Mouse (Mus musculus) regulatory T cell (primary cell): ENCODE results near the gene Tcea3.

Experiments
- in situ Hi-C: fragments of 300-600 bp; cut with MboI, MseI; formaldehyde crosslinking; loops from one replicate; pipeline ENCODE4 v1.15.1; 2025; ENCODE audit warnings: high pct_unique_total_duplicates

Tcea3 gene

DNA sequence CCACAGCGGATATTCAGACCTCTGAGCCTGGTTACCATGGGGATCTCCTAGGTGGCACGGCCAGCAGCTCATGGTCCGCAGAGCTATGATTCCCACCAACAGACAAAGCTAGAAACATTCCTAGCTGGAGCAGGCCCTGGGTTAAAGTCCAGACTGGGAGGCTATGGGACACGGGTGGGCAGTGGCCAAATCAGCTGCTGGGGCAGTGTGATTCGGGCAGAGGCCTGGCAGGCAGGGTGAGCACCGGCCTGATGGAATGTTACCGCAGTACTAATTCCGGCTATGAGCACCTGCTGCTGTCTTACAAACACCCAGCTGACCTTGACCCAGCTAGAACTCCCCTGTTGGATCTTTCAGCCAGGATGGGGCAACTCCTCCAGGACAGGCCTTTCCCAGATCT lies 23.1 kb downstream of the Tcea3 start:
- in situ Hi-C loops: no loop called here

DNA sequence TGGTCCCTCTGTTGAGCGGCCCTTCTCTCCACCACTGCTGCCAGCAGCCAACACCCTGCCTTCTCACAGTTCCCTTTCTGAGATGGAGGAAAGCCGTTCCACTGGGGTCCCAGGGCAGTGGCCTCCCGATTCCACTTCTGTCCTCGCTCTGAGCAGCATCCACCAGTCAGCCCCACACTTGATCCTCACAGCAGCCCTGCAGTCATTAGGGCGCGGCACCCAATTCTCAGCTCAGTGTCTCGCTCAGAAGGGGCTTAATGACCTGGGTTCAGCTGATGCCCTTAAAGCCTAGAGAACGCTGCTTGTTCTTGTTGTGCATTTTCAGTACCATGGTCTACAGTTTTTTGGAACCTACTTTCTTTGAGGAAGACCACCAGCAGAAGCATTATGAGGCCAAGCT lies 33.6 kb downstream of the Tcea3 start:
- in situ Hi-C loops: no loop called here

DNA sequence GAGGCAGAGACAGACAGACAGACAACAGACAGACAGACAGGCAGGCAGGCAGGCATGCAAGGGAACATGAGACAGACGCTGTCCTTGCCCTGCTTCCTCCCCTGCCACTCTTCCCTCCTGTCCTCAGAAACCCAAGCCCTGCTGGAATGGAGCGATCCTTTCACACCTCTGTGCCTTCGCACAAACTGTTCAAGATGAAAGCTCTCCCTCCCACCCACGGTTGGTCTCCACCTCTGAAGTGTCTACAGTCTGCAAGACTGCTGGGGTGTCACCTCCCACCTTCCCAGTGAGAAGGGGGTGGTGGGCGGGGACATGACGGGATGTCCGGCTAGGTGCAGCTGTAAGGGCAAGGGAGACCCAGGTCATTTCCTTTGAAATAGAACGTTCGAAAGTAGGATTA lies 34.1 kb downstream of the Tcea3 start:
- in situ Hi-C loops: no loop called here

DNA sequence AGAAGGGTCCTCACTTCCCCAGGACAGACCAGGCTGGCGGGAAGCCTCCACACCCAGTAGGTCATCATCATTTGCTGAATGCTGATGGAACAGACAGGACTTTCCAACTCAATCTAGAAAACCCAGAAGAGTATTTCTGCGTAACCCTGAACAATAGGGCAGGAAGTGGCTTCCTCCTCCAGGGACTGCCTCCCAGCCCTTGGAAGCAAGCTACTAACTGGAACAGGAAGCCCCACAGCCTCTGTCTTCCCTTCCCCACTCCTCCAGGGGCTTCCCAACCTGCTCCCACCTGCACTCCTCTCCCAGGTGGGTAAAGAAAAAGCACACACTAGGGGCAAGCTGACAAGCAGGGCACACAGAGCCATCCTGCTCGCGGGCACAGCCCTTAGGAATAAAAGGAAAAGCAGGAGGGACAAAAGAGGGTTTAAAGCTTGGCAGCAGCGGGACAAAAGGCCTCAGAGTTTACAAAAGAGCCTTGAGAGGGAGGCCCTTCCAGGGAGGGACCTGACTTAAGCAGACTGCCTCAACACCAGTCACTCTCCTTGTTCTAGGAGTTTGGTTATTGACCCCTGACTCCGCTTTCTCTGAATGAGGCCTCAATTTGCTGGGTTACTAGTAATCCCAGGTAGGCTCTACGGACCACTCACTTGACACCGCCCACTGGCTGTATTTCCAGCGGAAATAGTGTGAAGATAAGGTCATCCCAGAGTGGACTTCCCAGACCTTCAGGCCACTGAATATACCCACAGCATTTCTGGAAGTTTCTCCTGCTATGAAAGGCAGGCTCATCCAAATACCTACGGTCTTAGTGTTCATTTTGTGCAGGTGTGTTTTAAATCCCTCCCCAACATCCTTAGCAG lies 35.3 kb downstream of the Tcea3 start:
- in situ Hi-C loops: no loop called here

DNA sequence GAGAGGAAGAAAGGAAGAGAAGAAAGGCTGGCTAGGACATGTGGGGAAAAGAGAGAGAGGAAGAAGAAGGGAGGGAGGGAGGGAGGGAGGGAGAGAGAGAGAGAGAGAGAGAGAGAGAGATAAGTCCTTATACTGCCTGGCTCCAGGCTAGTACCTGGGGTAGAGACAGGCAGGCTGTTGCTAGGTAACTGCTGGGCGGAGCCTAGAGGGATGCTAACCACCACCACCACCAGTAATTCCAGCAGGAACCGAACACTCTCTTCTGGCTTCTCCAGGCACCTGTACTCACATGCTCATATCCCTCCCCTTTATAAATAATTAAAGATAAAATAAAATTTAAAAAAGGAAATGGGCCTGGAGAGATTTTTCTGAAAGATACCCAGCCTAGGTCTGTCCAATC lies 36.3 kb downstream of the Tcea3 start:
- in situ Hi-C loops: no loop called here

DNA sequence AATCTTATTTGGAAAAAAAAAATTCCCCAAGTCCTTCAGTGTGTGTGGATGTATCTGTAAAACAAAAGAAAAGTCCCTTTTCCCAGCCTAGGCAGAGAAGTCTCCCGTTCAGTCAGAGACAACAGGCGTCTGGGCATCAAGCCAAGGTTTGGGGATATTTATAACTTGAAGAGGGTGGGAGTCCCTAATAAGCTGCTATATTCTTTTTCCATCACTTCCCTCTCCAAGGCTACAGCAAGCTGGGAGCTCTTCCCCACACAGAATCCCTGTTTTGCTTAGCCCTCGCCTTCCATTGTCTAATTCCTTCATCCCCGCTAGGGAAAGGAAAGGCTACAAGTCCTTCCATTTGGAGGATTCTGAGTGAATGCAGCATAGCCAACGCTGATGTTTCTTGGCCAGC lies 36.9 kb downstream of the Tcea3 start, which contains the start of gene Zfp46:
Zfp46 (plus strand) TSS at position 229 of the 400 bp plus-strand sequence.
- in situ Hi-C loops: no loop called here

DNA sequence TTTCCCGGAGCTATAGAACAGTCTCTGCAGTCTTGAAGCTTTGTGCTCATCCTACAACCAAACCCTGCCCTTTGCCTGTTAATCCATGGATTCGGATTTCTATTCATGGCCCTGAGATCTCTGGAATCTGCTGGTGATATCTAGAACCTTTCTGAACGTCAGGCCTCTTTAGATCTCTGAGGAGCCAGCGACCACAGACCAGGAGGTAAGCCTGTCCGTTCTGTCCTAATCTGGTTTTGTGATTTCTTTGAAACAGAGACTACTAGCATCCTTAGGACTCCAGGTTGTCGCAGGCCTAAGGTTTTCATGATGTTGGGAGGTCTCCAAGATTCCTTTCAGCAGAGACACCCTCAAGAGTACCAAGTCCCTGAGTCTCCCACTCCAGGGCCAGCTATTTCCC lies 37.4 kb downstream of the Tcea3 start:
- in situ Hi-C loops: no loop called here

DNA sequence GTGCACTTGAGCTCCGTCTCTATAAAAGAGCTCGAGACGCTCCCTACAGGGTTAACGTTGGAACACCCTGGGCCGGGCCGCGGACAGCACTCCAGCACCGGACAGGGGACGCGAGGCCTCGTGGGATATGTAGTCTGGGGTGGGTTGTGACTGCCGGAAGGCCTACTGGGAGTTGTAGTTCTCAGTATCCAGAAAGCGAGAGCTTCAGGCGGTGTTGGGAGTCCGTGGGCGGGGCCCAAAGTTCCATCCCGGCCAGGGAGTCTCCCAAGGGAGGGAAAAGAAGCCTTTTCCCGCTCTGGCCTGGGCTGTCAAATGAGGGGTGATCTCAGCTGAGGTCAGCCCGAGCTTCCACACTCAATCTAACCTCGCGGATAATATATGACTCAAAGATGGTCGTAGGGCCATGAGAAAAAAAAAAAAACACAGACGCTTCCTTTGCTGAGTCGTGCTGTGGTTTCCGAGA lies 37.9 kb downstream of the Tcea3 start:
- in situ Hi-C loops: no loop called here

DNA sequence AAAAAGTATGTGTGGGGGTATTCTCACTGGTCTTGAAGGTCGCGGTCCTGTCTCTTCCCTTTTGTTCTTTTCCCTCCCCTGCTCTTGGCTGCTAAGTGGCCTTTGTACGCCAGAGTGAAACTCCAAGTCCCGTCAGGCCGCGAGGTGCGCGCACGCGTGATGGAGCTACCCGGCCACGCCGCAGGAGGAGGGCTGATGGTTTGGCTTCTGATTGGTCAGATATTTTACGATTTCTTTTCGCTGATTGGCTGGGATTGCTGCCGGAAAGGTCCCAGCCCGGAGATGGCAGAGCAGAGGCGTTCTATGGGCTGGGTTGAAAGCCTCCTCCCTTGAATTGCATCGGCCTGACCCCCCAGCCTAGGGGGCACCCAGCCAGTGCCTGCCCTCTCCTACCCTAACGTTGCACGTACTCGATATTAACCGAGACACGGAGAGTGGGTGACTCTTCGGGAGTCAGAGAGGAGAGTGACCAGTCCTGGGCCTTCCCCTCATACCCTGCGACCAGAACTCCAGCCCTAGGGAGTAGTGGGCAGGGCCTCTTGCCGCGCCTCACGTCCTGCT lies 38.4 kb downstream of the Tcea3 start:
- in situ Hi-C loops: no loop called here

DNA sequence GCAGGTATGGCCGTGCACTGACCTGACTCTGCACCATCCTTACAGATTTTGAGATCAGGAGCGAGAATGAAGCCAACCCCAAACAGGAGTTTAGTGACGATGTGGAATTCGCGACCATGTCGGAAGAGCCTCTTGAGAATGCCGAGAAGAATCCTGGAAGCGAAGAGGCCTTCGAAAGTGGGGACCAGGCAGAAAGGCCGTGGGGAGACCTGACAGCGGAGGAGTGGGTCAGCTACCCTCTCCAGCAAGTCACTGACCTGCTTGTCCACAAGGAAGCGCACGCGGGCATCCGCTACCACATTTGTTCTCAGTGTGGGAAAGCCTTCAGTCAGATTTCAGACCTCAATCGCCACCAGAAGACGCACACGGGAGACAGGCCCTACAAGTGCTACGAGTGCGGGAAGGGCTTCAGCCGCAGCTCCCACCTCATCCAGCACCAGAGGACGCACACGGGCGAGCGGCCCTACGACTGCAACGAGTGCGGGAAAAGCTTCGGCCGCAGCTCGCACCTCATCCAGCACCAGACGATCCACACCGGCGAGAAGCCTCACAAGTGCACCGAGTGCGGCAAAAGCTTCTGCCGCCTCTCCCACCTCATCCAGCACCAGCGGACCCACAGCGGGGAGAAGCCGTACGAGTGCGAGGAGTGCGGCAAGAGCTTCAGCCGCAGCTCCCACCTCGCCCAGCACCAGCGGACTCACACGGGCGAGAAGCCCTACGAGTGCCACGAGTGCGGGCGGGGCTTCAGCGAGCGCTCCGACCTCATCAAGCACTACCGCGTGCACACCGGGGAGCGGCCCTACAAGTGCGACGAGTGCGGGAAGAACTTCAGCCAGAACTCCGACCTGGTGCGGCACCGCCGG lies 42.6 kb downstream of the Tcea3 start:
- in situ Hi-C loops: no loop called here

DNA sequence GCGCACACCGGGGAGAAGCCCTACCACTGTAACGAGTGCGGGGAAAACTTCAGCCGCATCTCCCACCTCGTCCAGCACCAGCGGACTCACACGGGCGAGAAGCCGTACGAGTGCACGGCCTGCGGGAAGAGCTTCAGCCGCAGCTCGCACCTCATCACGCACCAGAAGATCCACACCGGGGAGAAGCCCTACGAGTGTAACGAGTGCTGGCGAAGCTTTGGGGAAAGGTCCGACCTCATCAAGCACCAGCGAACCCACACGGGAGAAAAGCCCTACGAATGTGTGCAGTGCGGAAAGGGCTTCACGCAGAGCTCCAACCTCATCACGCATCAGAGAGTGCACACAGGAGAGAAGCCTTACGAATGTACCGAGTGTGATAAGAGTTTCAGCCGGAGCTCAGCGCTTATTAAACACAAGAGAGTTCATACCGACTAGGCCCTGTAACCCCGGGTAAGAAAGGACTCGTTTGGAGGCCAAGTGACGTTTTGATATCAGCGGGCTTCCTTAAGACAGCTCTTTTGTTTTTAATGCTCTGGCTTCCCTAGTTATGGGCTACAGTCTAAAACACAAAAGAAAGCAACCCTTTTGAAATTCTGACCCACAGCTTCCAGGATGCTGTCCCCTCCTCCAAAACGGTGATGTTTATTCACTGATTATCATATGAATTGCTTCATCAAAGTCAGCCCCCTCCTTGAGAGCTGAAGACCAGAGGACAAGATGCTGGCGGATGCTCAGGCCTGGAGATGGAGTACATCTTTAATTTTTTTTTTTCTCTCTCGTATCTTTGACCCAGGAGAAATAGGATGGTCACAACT lies 43.5 kb downstream of the Tcea3 start:
- in situ Hi-C loops: no loop called here

DNA sequence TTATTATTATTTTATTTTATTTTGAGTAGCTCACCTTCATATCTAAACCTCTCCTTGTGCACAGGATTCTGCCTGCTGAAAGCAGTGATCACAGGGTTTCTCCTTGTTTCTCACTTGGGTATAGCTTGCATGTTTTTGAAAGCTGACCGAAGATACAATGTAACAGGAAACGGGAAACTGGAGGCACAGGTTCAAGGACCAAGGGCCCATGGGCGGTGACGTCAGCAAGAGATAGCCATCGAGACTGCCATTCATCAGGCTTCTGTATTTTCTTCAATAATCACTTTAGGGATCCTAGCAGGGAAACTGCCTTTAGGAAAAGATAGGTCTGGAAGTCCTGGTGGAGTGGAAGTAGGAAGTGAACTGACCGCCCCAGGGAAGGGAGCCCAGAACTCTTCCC lies 44.2 kb downstream of the Tcea3 start:
- in situ Hi-C loops: no loop called here

DNA sequence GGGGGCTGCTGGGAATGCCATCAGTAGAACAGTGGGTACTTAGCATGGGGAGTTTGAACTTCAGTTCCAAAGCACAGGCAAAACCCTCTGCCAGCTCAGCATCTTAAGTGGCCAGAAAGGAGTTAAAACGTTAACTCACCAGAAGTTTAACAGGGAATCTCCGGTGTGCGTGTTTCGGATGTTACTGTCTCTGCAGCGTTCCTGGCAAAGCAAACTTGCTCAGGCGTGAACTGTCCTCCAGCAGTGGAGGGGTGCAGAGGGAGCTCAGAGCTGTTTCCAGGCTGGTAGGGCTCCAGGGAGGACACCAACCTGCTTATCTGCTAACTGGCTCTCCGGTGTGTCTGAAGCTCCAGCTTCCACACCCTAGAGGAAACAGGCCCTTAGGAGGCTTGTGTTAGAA lies 48.4 kb downstream of the Tcea3 start:
- in situ Hi-C loops: loop anchor here (5.0 kb wide), 1 partner anchor 79 kb away; no protein-coding TSS in a partner anchor

DNA sequence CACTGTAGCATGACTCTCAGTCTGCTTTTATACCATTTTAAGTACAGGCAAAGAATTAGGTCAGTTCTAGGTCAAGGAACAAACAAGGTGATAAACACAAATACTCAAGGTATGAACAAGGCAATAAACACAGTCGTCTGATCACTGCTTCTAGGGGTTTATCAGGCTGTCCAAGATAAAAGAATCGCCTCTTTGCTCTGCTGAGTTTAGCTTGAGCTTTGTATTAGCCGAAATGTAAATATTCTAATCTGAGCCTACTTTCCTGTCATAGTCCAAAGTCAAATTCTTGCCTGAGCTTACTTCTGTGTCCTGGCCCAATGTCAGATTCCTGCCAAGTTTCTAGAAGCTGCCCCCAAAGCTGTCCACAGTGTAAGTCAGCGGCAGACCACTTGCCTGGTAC lies 54.9 kb downstream of the Tcea3 start:
- in situ Hi-C loops: no loop called here

DNA sequence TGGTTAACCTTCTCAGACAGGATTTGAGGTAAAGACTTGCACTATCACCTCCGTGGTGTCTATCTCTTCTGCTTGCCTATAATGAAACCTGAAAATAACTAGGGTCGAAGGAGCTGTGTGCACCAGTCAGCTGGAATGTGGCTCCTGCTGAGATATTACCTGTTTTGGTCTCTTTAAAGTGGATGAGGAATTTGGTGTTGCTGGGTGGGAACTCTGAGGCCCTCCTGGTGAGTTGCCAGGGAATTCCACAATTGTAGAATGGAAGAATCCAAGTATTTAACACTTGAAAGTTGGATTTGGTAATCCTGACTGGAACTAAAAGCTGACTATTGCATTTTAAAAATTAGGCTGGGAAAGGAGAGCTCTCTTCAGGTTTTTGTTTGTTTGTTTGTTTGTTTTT lies 56.7 kb downstream of the Tcea3 start:
- in situ Hi-C loops: no loop called here

DNA sequence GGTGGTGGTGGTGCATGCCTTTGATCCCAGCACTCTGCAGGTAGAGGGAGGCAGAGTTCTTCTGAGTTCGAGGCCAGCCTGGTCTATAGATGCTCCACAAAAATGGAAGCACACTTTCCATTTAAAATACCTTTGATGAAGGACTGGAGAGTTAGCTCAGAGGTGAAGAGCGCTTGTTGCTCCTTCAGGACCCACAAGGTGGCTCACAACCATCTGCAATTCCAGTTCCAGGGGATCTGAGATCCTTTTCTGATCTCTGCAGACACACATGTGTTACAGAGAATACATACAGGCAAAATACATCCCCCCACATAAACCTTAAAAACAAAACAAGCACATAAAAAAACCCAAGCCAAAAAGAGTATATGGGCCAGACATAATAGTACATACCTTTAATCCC lies 60.8 kb downstream of the Tcea3 start:
- in situ Hi-C loops: no loop called here

DNA sequence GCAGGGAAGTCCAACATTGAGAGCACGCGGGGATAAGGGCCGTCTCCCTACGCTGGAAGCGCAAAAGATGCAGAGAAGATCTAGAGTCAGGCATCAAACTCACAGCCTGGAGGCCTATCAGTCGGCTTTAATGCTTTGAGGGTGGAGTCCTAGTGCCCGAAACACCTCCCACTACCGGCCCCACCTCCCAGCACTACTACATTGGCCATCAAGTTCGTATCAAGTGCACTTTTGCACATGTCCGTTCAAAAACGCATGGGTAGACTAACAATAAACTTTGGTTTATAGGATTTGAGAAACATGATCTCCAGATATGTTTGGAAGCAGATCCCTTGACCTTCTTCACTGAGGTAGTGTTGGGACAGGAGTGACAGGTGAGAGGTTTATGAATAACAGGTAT lies 62.3 kb downstream of the Tcea3 start:
- in situ Hi-C loops: no loop called here

DNA sequence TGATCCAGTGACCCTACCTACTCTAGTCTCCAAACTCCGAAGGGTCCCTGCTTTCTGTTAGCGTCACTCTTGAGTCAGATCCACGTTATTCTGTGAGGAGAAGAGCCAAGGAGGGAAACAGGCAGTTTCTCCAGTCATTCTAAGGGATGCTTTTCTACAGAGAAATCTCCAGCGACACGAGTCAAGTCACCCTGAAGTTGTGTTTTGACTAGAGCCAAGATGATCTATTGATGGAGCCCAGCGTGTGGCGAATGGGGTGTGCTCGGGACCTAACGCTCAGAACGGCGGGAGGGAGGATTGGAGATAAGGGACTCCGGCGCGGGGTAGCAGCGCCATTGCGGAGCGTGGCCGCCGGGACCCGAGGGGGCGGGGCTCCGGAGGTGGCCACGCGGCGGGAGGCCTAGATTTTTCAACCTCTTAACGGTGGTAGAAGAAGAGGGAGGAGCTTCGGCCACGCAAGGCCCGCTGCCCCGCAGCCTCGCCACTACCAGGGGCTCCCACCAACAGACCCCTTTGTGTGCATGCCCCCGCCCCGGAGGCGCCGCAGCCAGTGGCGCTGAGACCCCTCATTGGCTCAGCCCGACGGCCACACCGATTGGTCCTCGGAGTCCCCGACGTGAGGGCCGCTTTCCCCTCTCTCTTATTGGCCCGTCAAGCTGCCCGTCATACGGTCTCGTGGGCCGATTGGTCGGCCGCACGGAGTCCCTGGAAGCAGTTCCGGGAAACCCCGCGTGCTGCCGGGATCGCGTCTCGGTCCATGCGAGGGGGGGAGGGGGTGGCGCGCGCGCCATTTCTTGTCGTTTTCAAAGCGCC lies 62.9 kb downstream of the Tcea3 start, which contains the start of gene Hnrnpr:
Hnrnpr (plus strand) TSS at position 714 of the 813 bp plus-strand sequence.
- in situ Hi-C loops: no loop called here

DNA sequence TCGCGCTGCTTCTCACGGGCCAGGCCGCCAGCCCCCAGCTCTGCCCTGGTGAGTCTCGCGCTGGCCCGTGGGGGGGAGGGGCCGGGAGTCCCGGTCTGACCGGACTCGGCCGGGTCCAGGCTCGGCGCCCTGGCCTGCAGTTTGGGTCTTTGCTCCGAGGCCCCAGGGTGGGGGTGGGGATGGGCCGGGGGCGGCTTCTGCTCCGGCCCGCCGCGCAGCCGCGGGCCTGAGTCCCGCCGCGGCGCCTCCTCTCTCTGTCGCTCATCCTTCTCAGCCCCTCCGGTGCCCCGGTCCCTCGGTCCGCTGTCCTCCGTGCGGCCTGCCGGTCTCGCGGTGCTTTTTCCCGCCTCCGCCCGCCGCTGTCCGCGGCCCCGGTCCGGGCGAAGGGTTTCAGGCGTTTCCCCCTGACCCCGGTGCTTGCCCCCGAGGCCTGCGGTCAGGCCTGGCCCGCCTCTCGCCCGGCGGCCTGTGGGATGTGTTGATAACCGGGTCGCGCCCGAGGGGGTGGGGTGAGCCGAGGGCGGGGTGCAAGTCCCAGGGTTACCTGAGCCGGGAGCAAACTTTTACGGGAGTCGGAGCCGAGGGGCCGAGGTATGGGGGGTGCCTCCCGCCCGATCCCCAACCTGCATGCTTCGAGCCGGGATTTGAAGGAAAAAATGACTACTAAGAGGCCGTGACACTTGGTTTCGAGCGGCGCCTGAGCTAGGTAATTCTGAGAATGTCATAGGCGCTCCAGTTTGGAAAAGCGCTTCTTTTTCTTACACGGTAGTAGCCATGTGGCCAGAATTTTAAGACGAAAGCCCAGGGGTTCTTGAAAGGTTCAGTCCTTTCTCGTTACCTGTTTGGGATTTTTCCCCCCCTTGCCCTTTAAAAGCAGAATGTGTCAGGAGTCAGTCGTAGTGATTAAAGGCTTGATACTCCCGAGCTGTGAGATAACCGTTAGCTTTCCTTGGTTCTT lies 63.8 kb downstream of the Tcea3 start:
- in situ Hi-C loops: no loop called here
